Mouse (Mus musculus) urinary bladder, postnatal 25 days (tissue): Measurements from ENCODE around the gene Ncf4.
"Not testable (repeated sequence)": the region's sequence is repeated elsewhere in the genome, so short reads cannot be mapped to it uniquely, and the experiment has no call there.

ENCODE experiments used
- DNase-seq: peaks from one replicate; pipeline ENCODE4 v3.0.0; 2022; ENCODE audit warnings: low spot score

The Ncf4 gene

GRCm38 (mm10) chr15:78254751-78255150 lies 10.2 kb downstream of the Ncf4 start:
- DNase-seq: no peak

- DNase-seq: not testable (repeated sequence)
Observed at GRCm38 (mm10) chr15:78256602-78257259, 12.1 kb downstream of the Ncf4 start.

- peak; percentile 56 for DNase-seq
Observed at GRCm38 (mm10) chr15:78257326-78258050, 12.9 kb downstream of the Ncf4 start.

GRCm38 (mm10) chr15:78258246-78258865 lies 13.8 kb downstream of the Ncf4 start:
- no peak for DNase-seq

GRCm38 (mm10) chr15:78260668-78261333 lies 16.2 kb downstream of the Ncf4 start:
- DNase-seq: no peak

- no peak for DNase-seq
Observed at GRCm38 (mm10) chr15:78263286-78263685, 18.7 kb downstream of the Ncf4 start.

- no peak for DNase-seq
Observed at GRCm38 (mm10) chr15:78267441-78267840, 22.8 kb downstream of the Ncf4 start.

GRCm38 (mm10) chr15:78267865-78268264 lies 23.3 kb downstream of the Ncf4 start:
- DNase-seq: no peak

- DNase-seq: no peak
Observed at GRCm38 (mm10) chr15:78271208-78271607, 26.6 kb downstream of the Ncf4 start.

GRCm38 (mm10) chr15:78278308-78278707 lies 33.7 kb downstream of the Ncf4 start:
- no peak for DNase-seq

GRCm38 (mm10) chr15:78287941-78288340 lies 43.3 kb downstream of the Ncf4 start:
- DNase-seq: no peak

- DNase-seq: not testable (repeated sequence)
Observed at GRCm38 (mm10) chr15:78289775-78290174, 45.2 kb downstream of the Ncf4 start.

- not testable (repeated sequence) for DNase-seq
Observed at GRCm38 (mm10) chr15:78293228-78293627, 48.6 kb downstream of the Ncf4 start.

GRCm38 (mm10) chr15:78293716-78294115 lies 49.1 kb downstream of the Ncf4 start:
- no peak for DNase-seq

GRCm38 (mm10) chr15:78298558-78298957 lies 54.0 kb downstream of the Ncf4 start:
- no peak for DNase-seq

GRCm38 (mm10) chr15:78299641-78300040 lies 55.0 kb downstream of the Ncf4 start:
- DNase-seq: no peak

GRCm38 (mm10) chr15:78300773-78301172 lies 56.2 kb downstream of the Ncf4 start:
- DNase-seq: no peak

GRCm38 (mm10) chr15:78302718-78303117 lies 58.1 kb downstream of the Ncf4 start:
- no peak for DNase-seq

GRCm38 (mm10) chr15:78303665-78304233 lies 59.1 kb downstream of the Ncf4 start:
- no peak for DNase-seq

- DNase-seq: no peak
Observed at GRCm38 (mm10) chr15:78305341-78305933, 60.8 kb downstream of the Ncf4 start, which contains the start of gene Csf2rb2. Gene Csf2rb2 (minus strand): TSS chr15:78305721.

- DNase-seq: no peak
Observed at GRCm38 (mm10) chr15:78309865-78310264, 65.3 kb downstream of the Ncf4 start.

- DNase-seq: no peak
Observed at GRCm38 (mm10) chr15:78310971-78311370, 66.4 kb downstream of the Ncf4 start.
